In the genomic region with DNA sequence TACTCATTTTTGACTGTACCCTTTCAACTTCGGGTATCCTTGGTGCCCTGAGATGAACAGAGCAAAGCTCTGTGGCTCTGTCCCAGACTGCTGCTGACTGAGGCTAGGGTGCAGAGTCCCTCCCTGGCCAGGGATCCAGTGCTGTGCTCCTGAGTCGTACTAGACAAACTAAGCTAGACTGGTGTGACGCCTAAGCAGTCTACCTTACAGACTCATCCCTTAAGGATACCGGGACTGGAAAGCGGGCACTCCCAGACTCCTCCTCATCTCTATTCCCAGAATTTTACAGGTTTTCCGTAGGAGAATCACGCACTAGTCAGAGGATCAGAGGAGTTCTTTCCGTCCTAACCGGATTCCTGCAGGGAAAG, we compare ENCODE assay signal across 7 mouse cellular contexts. TPM values are rescaled to one million over a fixed set of nuclear protein-coding genes. Genes with fewer than 3 reads are reported as not detected.
DNase-seq lines count a peak whose midpoint lies in the region; ATAC-seq and TF ChIP-seq lines count a peak whose summit lies in the region.

No protein-coding gene starts in this region.

- no peak overlapping the region for H3K27ac ChIP-seq in forebrain, embryonic 15.5 days (replicated peaks)
- H3K27ac ChIP-seq in limb, embryonic 14.5 days (replicated peaks; ENCODE audit: low read depth, low read length), result no peak overlapping the region
- H3K27ac ChIP-seq in olfactory bulb, adult 2 months (ENCODE audit: insufficient read depth, low read depth, low read length), result no peak overlapping the region

- no peak for TF ChIP-seq CTCF in olfactory bulb, adult 2 months (IDR thresholded peaks at IDR 0.05; ENCODE audit: insufficient read depth, low read depth, low read length)

- H3K36me3 ChIP-seq in forebrain, embryonic 15.5 days, result no peaks in the 10 kb centered on the region
- no peaks in the 10 kb centered on the region for H3K36me3 ChIP-seq in limb, embryonic 14.5 days (ENCODE audit: control insufficient read depth, insufficient read depth, low read length)

- peak overlapping the region; percentile 37 for H3K9ac ChIP-seq in forebrain, embryonic 15.5 days (replicated peaks)
- peak overlapping the region; percentile 50 for H3K9ac ChIP-seq in limb, embryonic 14.5 days (ENCODE audit: low read depth, low read length, severe bottlenecking)

- H3K27me3 ChIP-seq in forebrain, embryonic 15.5 days, result no peaks in the 10 kb centered on the region
- H3K27me3 ChIP-seq in limb, embryonic 14.5 days (ENCODE audit: control insufficient read depth, insufficient read depth, low read length), result no peaks in the 10 kb centered on the region

- ATAC-seq in forebrain, embryonic 15.5 days (replicated peaks), result peak; percentile 89
- ATAC-seq in limb, embryonic 14.5 days (ENCODE audit: low FRiP score, low read depth), result peak; percentile 65

- intact Hi-C loops in left cerebral cortex, postnatal 4 days (cut with DNase I), result no loop called here
- intact Hi-C loops in left cerebral cortex, postnatal 10 days (cut with DNase I), result no loop called here

- TF ChIP-seq POLR2A in limb, embryonic 14.5 days (IDR thresholded peaks at IDR 0.05; ENCODE audit: borderline replicate concordance, extremely low read depth, insufficient read depth, insufficient read length), result no peak
- TF ChIP-seq POLR2A in olfactory bulb, adult 2 months (IDR thresholded peaks at IDR 0.05; ENCODE audit: insufficient read depth, low read depth, low read length), result no peak

- H3K4me1 ChIP-seq in forebrain, embryonic 15.5 days, result peaks cover 13% of the 10 kb centered on the region
- H3K4me1 ChIP-seq in limb, embryonic 14.5 days (ENCODE audit: control insufficient read depth, insufficient read depth, low read length), result peaks cover 12% of the 10 kb centered on the region; the same call in 1 of the 2 replicates
- peaks cover 9% of the 10 kb centered on the region; the same call in 1 of the 2 replicates for H3K4me1 ChIP-seq in olfactory bulb, adult 2 months (ENCODE audit: control insufficient read depth, insufficient read depth, low read length)

- peak overlapping the region; percentile 70 for H3K4me2 ChIP-seq in forebrain, embryonic 15.5 days (replicated peaks)
- H3K4me2 ChIP-seq in limb, embryonic 14.5 days (replicated peaks; ENCODE audit: low read depth, low read length, severe bottlenecking), result peak overlapping the region; percentile 61

- peak overlapping the region; percentile 43 for H3K4me3 ChIP-seq in forebrain, embryonic 15.5 days
- peak overlapping the region; percentile 26 for H3K4me3 ChIP-seq in limb, embryonic 14.5 days (replicated peaks; ENCODE audit: low read length)
- peak overlapping the region; percentile 23 for H3K4me3 ChIP-seq in olfactory bulb, adult 2 months (ENCODE audit: insufficient read depth, low read depth, low read length)

- under 1% methylated on average over 9 of the region's 9 CpGs for WGBS in forebrain, embryonic 15.5 days
- WGBS in limb, embryonic 14.5 days, result under 1% methylated on average over 9 of the region's 9 CpGs
- WGBS in olfactory bulb, adult 2 months, result 1% methylated on average over 9 of the region's 9 CpGs

- no peaks in the 10 kb centered on the region for H3K9me3 ChIP-seq in forebrain, embryonic 15.5 days
- no peaks in the 10 kb centered on the region for H3K9me3 ChIP-seq in limb, embryonic 14.5 days (ENCODE audit: control insufficient read depth, low read length)

- peak; percentile 22 for DNase-seq in left cerebral cortex, postnatal 4 days
- DNase-seq in left cerebral cortex, postnatal 10 days (ENCODE audit: extremely low spot score in 1 of 2, low spot score in 2 of 2), result no peak
- no peak for DNase-seq in limb, embryonic 14.5 days (ENCODE audit: low spot score)
- DNase-seq in urinary bladder, adult 18-20 months (ENCODE audit: low spot score in 2 of 2), result no peak
- DNase-seq in adrenal gland, adult 2 months, result no peak

RNA-seq across cellular contexts. Expression of a gene that starts 0.7 kb away (rescaled TPM):
- total RNA-seq in left cerebral cortex, postnatal 4 days (2021), result 1 to 10 TPM; 1.6 to 2.2 TPM
- total RNA-seq in left cerebral cortex, postnatal 10 days (2021), result 1 to 10 TPM; 1.5 to 1.6 TPM
- polyA plus RNA-seq in forebrain, embryonic 15.5 days (2015; fragmentation: Nextera tagmentation; extraction: Ambion mirVana), result 1.1 and 2.1 TPM in 2 replicates
- 11.3 and 13.3 TPM in 2 replicates for polyA plus RNA-seq in limb, embryonic 14.5 days (2012; rRNA removed)
- 24.9 and 35.0 TPM in 2 replicates for polyA plus RNA-seq in limb, embryonic 14.5 days (2014; fragmentation: Nextera tagmentation; extraction: Ambion mirVana)
- not detected in 2 replicates for polyA plus RNA-seq in olfactory bulb, adult 2 months (2012; ENCODE audit: insufficient read depth, insufficient read length, low replicate concordance, missing spikeins)
- total RNA-seq in adrenal gland, adult 2 months (2021), result 1,000 to 10,000 TPM; 2,164 to 4,256 TPM
- polyA plus RNA-seq in adrenal gland, adult 2 months (2012; rRNA removed), result 1,180 and 2,323 TPM in 2 replicates

RNA-seq across cellular contexts. Expression of a gene that starts 23.4 kb away (rescaled TPM):
- 10 to 100 TPM; 19.7 to 22.2 TPM for total RNA-seq in left cerebral cortex, postnatal 4 days (2021)
- total RNA-seq in left cerebral cortex, postnatal 10 days (2021), result 10 to 100 TPM; 49.6 to 51.3 TPM
- polyA plus RNA-seq in forebrain, embryonic 15.5 days (2015; fragmentation: Nextera tagmentation; extraction: Ambion mirVana), result 21.7 and 22.7 TPM in 2 replicates
- 12.8 and 13.9 TPM in 2 replicates for polyA plus RNA-seq in limb, embryonic 14.5 days (2012; rRNA removed)
- polyA plus RNA-seq in limb, embryonic 14.5 days (2014; fragmentation: Nextera tagmentation; extraction: Ambion mirVana), result 16.0 and 20.6 TPM in 2 replicates
- polyA plus RNA-seq in olfactory bulb, adult 2 months (2012; ENCODE audit: insufficient read depth, insufficient read length, low replicate concordance, missing spikeins), result not detected in 2 replicates
- 10 to 100 TPM; 30.0 to 47.8 TPM for total RNA-seq in adrenal gland, adult 2 months (2021)
- 76.8 and 88.9 TPM in 2 replicates for polyA plus RNA-seq in adrenal gland, adult 2 months (2012; rRNA removed)

RNA-seq across cellular contexts. Expression of a gene that starts 54.5 kb away (rescaled TPM):
- total RNA-seq in left cerebral cortex, postnatal 4 days (2021), result not detected
- total RNA-seq in left cerebral cortex, postnatal 10 days (2021), result not detected
- polyA plus RNA-seq in forebrain, embryonic 15.5 days (2015; fragmentation: Nextera tagmentation; extraction: Ambion mirVana), result not detected in 2 replicates
- polyA plus RNA-seq in limb, embryonic 14.5 days (2012; rRNA removed), result 0.23 and 0.60 TPM in 2 replicates
- 0.22 and 0.70 TPM in 2 replicates for polyA plus RNA-seq in limb, embryonic 14.5 days (2014; fragmentation: Nextera tagmentation; extraction: Ambion mirVana)
- polyA plus RNA-seq in olfactory bulb, adult 2 months (2012; ENCODE audit: insufficient read depth, insufficient read length, low replicate concordance, missing spikeins), result not detected in 2 replicates
- under 1 TPM in 1 of 2 experiments, not detected in 1; 0.59 TPM for total RNA-seq in adrenal gland, adult 2 months (2021)
- 0.26 and 0.33 TPM in 2 replicates for polyA plus RNA-seq in adrenal gland, adult 2 months (2012; rRNA removed)

Comparison
In these comparisons a context has a peak if more than half of its experiments do, and no peak if none do; other contexts are left out.
1. RNA of a gene that starts 0.7 kb away (polyA plus RNA-seq): 1,180 to 2,323 TPM in adrenal gland, adult 2 months; 11.3 to 35.0 TPM in limb, embryonic 14.5 days, 1.1 to 2.1 TPM in forebrain, embryonic 15.5 days and not detected in olfactory bulb, adult 2 months; every median in the first group is over 10 times any median in the second.
2. Peak in every context shown above with its lines, with median percentiles within 50 percentile points of each other: H3K4me3 ChIP-seq.